Comparison of ENCODE assay signal across 28 mouse cellular contexts in genomic region chr14:62311672-62312071, GRCm38 (mm10). TPM values are rescaled to one million over a fixed set of nuclear protein-coding genes. Genes with fewer than 3 reads are reported as not detected.
DNase-seq lines count a peak whose midpoint lies in the region; ATAC-seq lines count a peak whose summit lies in the region.
"Had no signal": no experiment of that assay in that cellular context is flagged by ENCODE, and none has a peak within 500 bp of the region (broad histone marks: within the 10 kb centered on the region; RNA-seq: fewer than 3 reads in every experiment).

No protein-coding gene starts in this region.

- no peak overlapping the region for H3K9ac ChIP-seq in midbrain, embryonic 15.5 days
- H3K9ac ChIP-seq: embryonic facial prominence, embryonic 13.5 days; embryonic facial prominence, embryonic 15.5 days; forebrain, embryonic 13.5 days; forebrain, embryonic 15.5 days; forebrain, postnatal 0 days had no signal

- peak; percentile 9 for DNase-seq in heart, adult 11 months
- DNase-seq in heart, adult 8-10 months (ENCODE audit: low spot score): no peak
- DNase-seq in Muller cell, postnatal 12 days (ENCODE audit: inconsistent ontology term): no peak
- DNase-seq: adrenal gland, adult 8-10 months; adrenal gland, postnatal 14 days; adrenal gland, postnatal 36 days; B cell, adult 2 months; cerebellum, adult 11-12 months; cerebellum, adult 2 months; cerebellum, adult 9-10 months; cerebellum, postnatal 10 days; cerebellum, postnatal 25 days; embryo, embryonic 11 days; forebrain, postnatal 0 days had no signal

- H3K36me3 ChIP-seq in midbrain, embryonic 15.5 days (replicated peaks): no peaks in the 10 kb centered on the region
- H3K36me3 ChIP-seq: embryonic facial prominence, embryonic 13.5 days; embryonic facial prominence, embryonic 15.5 days; forebrain, embryonic 15.5 days; G1E had no signal

- no peak overlapping the region for H3K27ac ChIP-seq in midbrain, embryonic 15.5 days
- H3K27ac ChIP-seq: embryonic facial prominence, embryonic 13.5 days; embryonic facial prominence, embryonic 15.5 days; forebrain, embryonic 13.5 days; forebrain, embryonic 15.5 days had no signal

- H3K4me1 ChIP-seq in midbrain, embryonic 15.5 days: no peaks in the 10 kb centered on the region
- H3K4me1 ChIP-seq: embryonic facial prominence, embryonic 15.5 days had no signal

- no peaks in the 10 kb centered on the region for H3K27me3 ChIP-seq in midbrain, embryonic 15.5 days (replicated peaks)
- H3K27me3 ChIP-seq: CH12.LX; embryonic facial prominence, embryonic 13.5 days; embryonic facial prominence, embryonic 15.5 days; forebrain, embryonic 13.5 days; forebrain, embryonic 15.5 days; Patski had no signal

- no peak overlapping the region for H3K4me3 ChIP-seq in midbrain, embryonic 15.5 days
- H3K4me3 ChIP-seq: embryonic facial prominence, embryonic 13.5 days; embryonic facial prominence, embryonic 15.5 days; erythroblast, embryonic 14.5 days; forebrain, embryonic 13.5 days; forebrain, embryonic 15.5 days had no signal

- no peaks in the 10 kb centered on the region for H3K9me3 ChIP-seq in midbrain, embryonic 15.5 days
- H3K9me3 ChIP-seq: embryonic facial prominence, embryonic 13.5 days; embryonic facial prominence, embryonic 15.5 days; forebrain, embryonic 13.5 days; forebrain, embryonic 15.5 days; G1E had no signal

- peak; percentile 90 for ATAC-seq in common myeloid progenitor, adult 5-6 weeks (replicated peaks; ENCODE audit: low read depth, poor library complexity, severe bottlenecking)
- ATAC-seq in megakaryocyte progenitor cell, adult 5-6 weeks (replicated peaks; ENCODE audit: poor library complexity): peak; percentile 58
- no peak for ATAC-seq in midbrain, embryonic 15.5 days (replicated peaks)
- ATAC-seq: activated CD4-positive, CD25-positive, alpha-beta regulatory T cell, adult 4 months; CD4-positive, CD25-positive, alpha-beta regulatory T cell, adult 4 months; forebrain, embryonic 13.5 days; forebrain, embryonic 15.5 days; forebrain, postnatal 0 days; Patski had no signal

- H3K4me2 ChIP-seq in midbrain, embryonic 15.5 days: no peak overlapping the region
- H3K4me2 ChIP-seq: embryonic facial prominence, embryonic 13.5 days; embryonic facial prominence, embryonic 15.5 days; forebrain, embryonic 13.5 days; forebrain, embryonic 15.5 days had no signal

- 97% methylated on average over 1 of the region's 1 CpGs for WGBS in midbrain, embryonic 15.5 days

RNA-seq across cellular contexts. Expression of gene Dleu7, which starts 18.8 kb away (rescaled TPM):
- under 1 TPM in 1 of 4 experiments, not detected in 3; 0.17 TPM for total RNA-seq in heart, adult 8-10 months (2022)
- 3.2 and 5.2 TPM in 2 replicates for total RNA-seq in common myeloid progenitor, adult 5-6 weeks (2017)
- 0.56 and 3.5 TPM in 2 replicates for total RNA-seq in megakaryocyte progenitor cell, adult 5-6 weeks (2015)
- 2.6 and 2.8 TPM in 2 replicates for total RNA-seq in megakaryocyte progenitor cell, adult 5-6 weeks (2017)
- 12.9 and 14.7 TPM in 2 replicates for polyA plus RNA-seq in midbrain, embryonic 15.5 days (2015; fragmentation: Nextera tagmentation; extraction: Ambion mirVana)
- total RNA-seq: adrenal gland, adult 18-20 months; adrenal gland, postnatal 14 days; adrenal gland, postnatal 36 days; CH12.LX; G1E had no signal
- polyA plus RNA-seq: activated CD4-positive, CD25-positive, alpha-beta regulatory T cell, adult 4 months; CD4-positive, CD25-positive, alpha-beta regulatory T cell, adult 4 months; erythroblast, embryonic 14.5 days; G1E had no signal

RNA-seq across cellular contexts. Expression of gene Rnaseh2b, which starts 19.3 kb away (rescaled TPM):
- 10 to 100 TPM in 3 of 4 experiments, 1 to 10 TPM in 1; 9.8 to 13.4 (median 11.0) TPM for total RNA-seq in heart, adult 8-10 months (2022)
- total RNA-seq in common myeloid progenitor, adult 5-6 weeks (2017): 70.7 and 72.6 TPM in 2 replicates
- 88.0 and 100 TPM in 2 replicates for total RNA-seq in megakaryocyte progenitor cell, adult 5-6 weeks (2015)
- 66.3 and 75.4 TPM in 2 replicates for total RNA-seq in megakaryocyte progenitor cell, adult 5-6 weeks (2017)
- polyA plus RNA-seq in midbrain, embryonic 15.5 days (2015; fragmentation: Nextera tagmentation; extraction: Ambion mirVana): 23.0 and 23.2 TPM in 2 replicates
